Mouse (Mus musculus): ENCODE measurements around the gene Gpr157. TPM values are rescaled to one million over a fixed set of nuclear protein-coding genes. Genes with fewer than 3 reads are reported as not detected.

Gpr157 gene
- total and polyA plus RNA-seq, 2 experiments from 2014 or later: 0.74 to 5.4 TPM

- WGBS: 2% methylated on average over 20 of the region's 20 CpGs
- peak overlapping the region; percentile 45 for H3K4me3 ChIP-seq (ENCODE audit: low read length)
- no peak for ATAC-seq
- no peaks in the 10 kb centered on the region for H3K9me3 ChIP-seq (ENCODE audit: low read length)
- no peak overlapping the region for H3K27ac ChIP-seq
- DNase-seq (ENCODE audit: low spot score): peak; percentile 50
- TF ChIP-seq CTCF (IDR thresholded peaks at IDR 0.05; ENCODE audit: low read depth): 0 out of 2 replicates have a peak, but pooled peaks have one; percentile 1
- peak overlapping the region; percentile 91 for H3K4me2 ChIP-seq (ENCODE audit: low read depth, low read length)
- H3K27me3 ChIP-seq (ENCODE audit: insufficient read depth, low read length): peaks cover 13% of the 10 kb centered on the region; the same call in 1 of the 2 replicates
- peak overlapping the region; percentile 38; the same call in 1 of the 2 replicates for H3K9ac ChIP-seq (replicated peaks; ENCODE audit: low read length)
- H3K36me3 ChIP-seq (ENCODE audit: insufficient read depth, low read length): no peaks in the 10 kb centered on the region
- H3K4me1 ChIP-seq (ENCODE audit: insufficient read depth, low read length): peaks cover 17% of the 10 kb centered on the region
Measured at GRCm38 (mm10) chr4:150048038-150048437, 39.1 kb upstream of the Gpr157 start.

- Histone ChIP-seq H3K9me3 (ENCODE audit: low read length) (no peaks in the 10 kb centered on the region), H3K9ac (replicated peaks; ENCODE audit: low read length) (peak overlapping the region; percentile 38), H3K4me1 (ENCODE audit: insufficient read depth, low read length) (peaks cover 17% of the 10 kb centered on the region), H3K27ac (no peak overlapping the region), H3K27me3 (ENCODE audit: insufficient read depth, low read length) (peaks cover 13% of the 10 kb centered on the region; the same call in 1 of the 2 replicates), H3K4me3 (ENCODE audit: low read length) (peak overlapping the region; percentile 45), H3K4me2 (ENCODE audit: low read depth, low read length) (peak overlapping the region; percentile 91), H3K36me3 (ENCODE audit: insufficient read depth, low read length) (no peaks in the 10 kb centered on the region)
- no peak for TF ChIP-seq CTCF (IDR thresholded peaks at IDR 0.05; ENCODE audit: low read depth)
- no peak for DNase-seq (ENCODE audit: low spot score)
- ATAC-seq: no peak
- 2% methylated on average over 48 of the region's 49 CpGs for WGBS
Measured at GRCm38 (mm10) chr4:150048478-150049156, 38.5 kb upstream of the Gpr157 start.

GRCm38 (mm10) chr4:150049157-150049513, 38.0 kb upstream of the Gpr157 start:
- Histone ChIP-seq H3K36me3 (ENCODE audit: insufficient read depth, low read length) (no peaks in the 10 kb centered on the region), H3K9me3 (ENCODE audit: low read length) (no peaks in the 10 kb centered on the region), H3K4me1 (ENCODE audit: insufficient read depth, low read length) (peaks cover 17% of the 10 kb centered on the region), H3K9ac (replicated peaks; ENCODE audit: low read length) (peak overlapping the region; percentile 38; the same call in 1 of the 2 replicates), H3K27ac (no peak overlapping the region), H3K4me2 (ENCODE audit: low read depth, low read length) (peak overlapping the region; percentile 91), H3K27me3 (ENCODE audit: insufficient read depth, low read length) (peaks cover 13% of the 10 kb centered on the region; the same call in 1 of the 2 replicates), H3K4me3 (ENCODE audit: low read length) (peak overlapping the region; percentile 45)
- no peak for DNase-seq (ENCODE audit: low spot score)
- WGBS: 21% methylated on average over 15 of the region's 15 CpGs
- no peak for TF ChIP-seq CTCF (IDR thresholded peaks at IDR 0.05; ENCODE audit: low read depth)
- ATAC-seq: 0 out of 2 replicates have a peak, but pooled peaks have one; percentile 29

- Histone ChIP-seq H3K9me3 (ENCODE audit: low read length) (no peaks in the 10 kb centered on the region), H3K36me3 (ENCODE audit: insufficient read depth, low read length) (no peaks in the 10 kb centered on the region), H3K4me1 (ENCODE audit: insufficient read depth, low read length) (peaks cover 17% of the 10 kb centered on the region), H3K4me2 (ENCODE audit: low read depth, low read length) (peak overlapping the region; percentile 91; the same call in 1 of the 2 replicates), H3K9ac (replicated peaks; ENCODE audit: low read length) (no peak overlapping the region), H3K4me3 (ENCODE audit: low read length) (no peak overlapping the region), H3K27ac (no peak overlapping the region), H3K27me3 (ENCODE audit: insufficient read depth, low read length) (peaks cover 13% of the 10 kb centered on the region; the same call in 1 of the 2 replicates)
- no peak for DNase-seq (ENCODE audit: low spot score)
- WGBS: 22% methylated on average over 13 of the region's 13 CpGs
- no peak for TF ChIP-seq CTCF (IDR thresholded peaks at IDR 0.05; ENCODE audit: low read depth)
- no peak for ATAC-seq
Measured at GRCm38 (mm10) chr4:150049564-150050226, 37.5 kb upstream of the Gpr157 start.

GRCm38 (mm10) chr4:150051514-150051913, 35.7 kb upstream of the Gpr157 start:
- Histone ChIP-seq H3K27ac (no peak overlapping the region), H3K4me2 (ENCODE audit: low read depth, low read length) (no peak overlapping the region), H3K4me3 (ENCODE audit: low read length) (no peak overlapping the region), H3K9me3 (ENCODE audit: low read length) (no peaks in the 10 kb centered on the region), H3K36me3 (ENCODE audit: insufficient read depth, low read length) (no peaks in the 10 kb centered on the region), H3K4me1 (ENCODE audit: insufficient read depth, low read length) (peaks cover 17% of the 10 kb centered on the region), H3K27me3 (ENCODE audit: insufficient read depth, low read length) (peaks cover 13% of the 10 kb centered on the region; the same call in 1 of the 2 replicates), H3K9ac (replicated peaks; ENCODE audit: low read length) (no peak overlapping the region)
- ATAC-seq (no peak), DNase-seq (ENCODE audit: low spot score) (no peak)
- WGBS: 84% methylated on average over 8 of the region's 8 CpGs
- no peak for TF ChIP-seq CTCF (IDR thresholded peaks at IDR 0.05; ENCODE audit: low read depth)

- WGBS: 93% methylated on average over 3 of the region's 3 CpGs
- Histone ChIP-seq H3K36me3 (ENCODE audit: insufficient read depth, low read length) (no peaks in the 10 kb centered on the region), H3K4me3 (ENCODE audit: low read length) (no peak overlapping the region), H3K9ac (replicated peaks; ENCODE audit: low read length) (no peak overlapping the region), H3K27ac (no peak overlapping the region), H3K4me1 (ENCODE audit: insufficient read depth, low read length) (peaks cover 16% of the 10 kb centered on the region), H3K4me2 (ENCODE audit: low read depth, low read length) (no peak overlapping the region), H3K9me3 (ENCODE audit: low read length) (no peaks in the 10 kb centered on the region), H3K27me3 (ENCODE audit: insufficient read depth, low read length) (peaks cover 11% of the 10 kb centered on the region; the same call in 1 of the 2 replicates)
- DNase-seq (ENCODE audit: low spot score) (no peak), ATAC-seq (no peak)
- no peak for TF ChIP-seq CTCF (IDR thresholded peaks at IDR 0.05; ENCODE audit: low read depth)
Measured at GRCm38 (mm10) chr4:150052380-150052779, 34.8 kb upstream of the Gpr157 start.
